ENCODE assay signal across 19 mouse cellular contexts in the genomic region with DNA sequence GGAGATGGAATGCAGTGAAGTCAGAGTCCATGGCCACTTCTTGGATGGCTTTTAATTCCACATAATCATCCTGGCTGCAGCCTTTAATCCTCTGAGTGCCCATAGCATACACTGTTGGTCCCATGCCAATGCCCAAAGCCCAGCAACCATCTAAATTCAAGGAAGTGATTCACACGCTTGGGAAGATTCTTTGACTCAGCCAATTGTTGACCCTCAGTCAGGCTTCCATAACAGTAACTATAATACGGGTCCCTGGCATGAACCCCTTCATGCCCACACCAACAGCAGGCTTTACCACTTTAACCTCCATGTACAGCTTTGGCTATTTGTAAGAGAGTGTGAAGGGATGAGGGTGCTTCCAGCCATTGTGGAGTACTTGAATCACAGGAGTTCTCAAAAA.
A peak's percentile ranks its signal among the peaks of the same experiment; 100 is the strongest.
DNase-seq lines count a peak whose midpoint lies in the region; ATAC-seq and TF ChIP-seq lines count a peak whose summit lies in the region.
"Had no signal": no experiment of that assay in that cellular context is flagged by ENCODE, and none has a peak within 500 bp of the region (broad histone marks: within the 10 kb centered on the region; RNA-seq: fewer than 3 reads in every experiment).

No protein-coding gene starts in this region.

- no peak for TF ChIP-seq EP300 in lung, postnatal 0 days (IDR thresholded peaks at IDR 0.05)

- WGBS in hindbrain, embryonic 15.5 days, result 63% methylated on average over 2 of the region's 2 CpGs
- WGBS in hindbrain, embryonic 12.5 days, result 82% methylated on average over 2 of the region's 2 CpGs
- 75% methylated on average over 2 of the region's 2 CpGs for WGBS in lung, embryonic 14.5 days
- 66% methylated on average over 2 of the region's 2 CpGs for WGBS in lung, postnatal 0 days

- no peaks in the 10 kb centered on the region for H3K36me3 ChIP-seq in hindbrain, embryonic 15.5 days
- no peaks in the 10 kb centered on the region for H3K36me3 ChIP-seq in hindbrain, embryonic 12.5 days
- no peaks in the 10 kb centered on the region for H3K36me3 ChIP-seq in lung, embryonic 14.5 days (ENCODE audit: insufficient read depth)
- no peaks in the 10 kb centered on the region for H3K36me3 ChIP-seq in lung, postnatal 0 days (ENCODE audit: insufficient read depth, low read length)
- H3K36me3 ChIP-seq: heart, embryonic 12.5 days; neural tube, embryonic 13.5 days had no signal

- no peaks in the 10 kb centered on the region for H3K9me3 ChIP-seq in hindbrain, embryonic 15.5 days
- no peaks in the 10 kb centered on the region for H3K9me3 ChIP-seq in hindbrain, embryonic 12.5 days (replicated peaks)
- H3K9me3 ChIP-seq in lung, embryonic 14.5 days (ENCODE audit: low read depth, low read length), result no peaks in the 10 kb centered on the region
- no peaks in the 10 kb centered on the region for H3K9me3 ChIP-seq in lung, postnatal 0 days (ENCODE audit: low read length)
- H3K9me3 ChIP-seq: heart, embryonic 12.5 days; neural tube, embryonic 13.5 days had no signal

- peak; percentile 4 to 5 for DNase-seq in cerebellum, postnatal 14 days
- no peak for DNase-seq in cerebellum, adult 8-10 months
- DNase-seq in lung, embryonic 14.5 days, result peak; percentile 3
- no peak for DNase-seq in lung, postnatal 0 days (ENCODE audit: low spot score)
- no peak for DNase-seq in adipocyte (ENCODE audit: low spot score)
- DNase-seq: adrenal gland, postnatal 10 days; cerebellum, postnatal 36 days; gastrocnemius, postnatal 10 days; heart, adult 11 months; heart, postnatal 14 days; kidney, adult 8-10 months; thymus, postnatal 25 days had no signal

- H3K27ac ChIP-seq in hindbrain, embryonic 15.5 days (replicated peaks), result no peak overlapping the region
- no peak overlapping the region for H3K27ac ChIP-seq in hindbrain, embryonic 12.5 days
- no peak overlapping the region for H3K27ac ChIP-seq in lung, embryonic 14.5 days (ENCODE audit: low read depth)
- no peak overlapping the region for H3K27ac ChIP-seq in lung, postnatal 0 days (ENCODE audit: low read length)
- H3K27ac ChIP-seq: liver, embryonic 14.5 days; neural tube, embryonic 13.5 days had no signal

- H3K27me3 ChIP-seq in hindbrain, embryonic 15.5 days, result no peaks in the 10 kb centered on the region
- no peaks in the 10 kb centered on the region for H3K27me3 ChIP-seq in hindbrain, embryonic 12.5 days
- no peaks in the 10 kb centered on the region; the same call in 1 of the 2 replicates for H3K27me3 ChIP-seq in lung, embryonic 14.5 days (ENCODE audit: insufficient read depth, low read length)
- H3K27me3 ChIP-seq in lung, postnatal 0 days (replicated peaks; ENCODE audit: insufficient read depth, low read length), result no peaks in the 10 kb centered on the region
- H3K27me3 ChIP-seq: heart, embryonic 12.5 days; neural tube, embryonic 13.5 days had no signal

- TF ChIP-seq CTCF in lung, embryonic 14.5 days (IDR thresholded peaks at IDR 0.05; ENCODE audit: low read depth), result no peak
- no peak for TF ChIP-seq CTCF in lung, postnatal 0 days (IDR thresholded peaks at IDR 0.05)

- peak; percentile 6; the same call in 1 of the 2 replicates for ATAC-seq in hindbrain, embryonic 15.5 days (ENCODE audit: low FRiP score, low read depth)
- no peak for ATAC-seq in hindbrain, embryonic 12.5 days (ENCODE audit: low FRiP score)
- no peak for ATAC-seq in lung, embryonic 14.5 days (ENCODE audit: insufficient read depth)
- ATAC-seq in lung, postnatal 0 days, result no peak
- ATAC-seq: inflammation-experienced regulatory T-cells, adult 6 months had no signal

- H3K4me3 ChIP-seq in hindbrain, embryonic 15.5 days, result no peak overlapping the region
- H3K4me3 ChIP-seq in hindbrain, embryonic 12.5 days, result no peak overlapping the region
- no peak overlapping the region for H3K4me3 ChIP-seq in lung, embryonic 14.5 days (ENCODE audit: low read depth, low read length)
- no peak overlapping the region for H3K4me3 ChIP-seq in lung, postnatal 0 days (ENCODE audit: low read depth, low read length)
- H3K4me3 ChIP-seq: heart, embryonic 12.5 days; neural tube, embryonic 13.5 days had no signal

- no peaks in the 10 kb centered on the region for H3K4me1 ChIP-seq in hindbrain, embryonic 15.5 days (replicated peaks)
- H3K4me1 ChIP-seq in hindbrain, embryonic 12.5 days, result no peaks in the 10 kb centered on the region
- H3K4me1 ChIP-seq in lung, embryonic 14.5 days (ENCODE audit: insufficient read depth), result no peaks in the 10 kb centered on the region
- H3K4me1 ChIP-seq in lung, postnatal 0 days (ENCODE audit: insufficient read depth, low read depth, low read length), result no peaks in the 10 kb centered on the region
- H3K4me1 ChIP-seq: neural tube, embryonic 13.5 days had no signal

- H3K9ac ChIP-seq in hindbrain, embryonic 15.5 days, result no peak overlapping the region
- no peak overlapping the region for H3K9ac ChIP-seq in hindbrain, embryonic 12.5 days
- no peak overlapping the region for H3K9ac ChIP-seq in lung, embryonic 14.5 days
- H3K9ac ChIP-seq in lung, postnatal 0 days (replicated peaks; ENCODE audit: low read depth), result no peak overlapping the region
- H3K9ac ChIP-seq: heart, embryonic 12.5 days; liver, embryonic 14.5 days; neural tube, embryonic 13.5 days had no signal

- no peak overlapping the region for H3K4me2 ChIP-seq in hindbrain, embryonic 15.5 days
- no peak overlapping the region for H3K4me2 ChIP-seq in hindbrain, embryonic 12.5 days (replicated peaks)
- no peak overlapping the region for H3K4me2 ChIP-seq in lung, embryonic 14.5 days
- no peak overlapping the region for H3K4me2 ChIP-seq in lung, postnatal 0 days (replicated peaks; ENCODE audit: low read depth, low read length)
- H3K4me2 ChIP-seq: heart, embryonic 12.5 days; midbrain, embryonic 11.5 days; neural tube, embryonic 13.5 days had no signal

Comparison
In these comparisons a context has a peak if more than half of its experiments do, and no peak if none do; other contexts are left out.
1. DNase-seq: peak in cerebellum, postnatal 14 days (2 of 2) and lung, embryonic 14.5 days (single experiment); none in cerebellum, adult 8-10 months (single experiment), lung, postnatal 0 days (single experiment) and adipocyte (single experiment).